Mouse (Mus musculus): Measurements from ENCODE around the gene Ttn. TPM values are rescaled to one million over a fixed set of nuclear protein-coding genes. Genes with fewer than 3 reads are reported as not detected.

The Ttn gene
- total and polyA plus RNA-seq, 3 experiments = under 0.01 to 0.03 TPM; not detected in 1

GRCm38 (mm10) chr2:76673472-76674081, 308.8 kb downstream of the Ttn start:
- DNase-seq (ENCODE audit: low read depth, low spot score) = peak; percentile 87
- Histone ChIP-seq H3K9me3 (replicated peaks; ENCODE audit: insufficient read depth, low read length) (no peaks in the 10 kb centered on the region), H3K4me3 (ENCODE audit: control insufficient read depth in 1 of 2, insufficient read depth in 1 of 2, low read depth in 2 of 2, low read length in 2 of 2) (peak overlapping the region; percentile 68 to 94), H3K27ac (ENCODE audit: control insufficient read depth, low read depth, low read length) (peak overlapping the region; percentile 86), H3K27me3 (ENCODE audit: control insufficient read depth in 1 of 2, insufficient read depth in 2 of 2, low read length in 2 of 2) (no peaks in the 10 kb centered on the region), H3K9ac (ENCODE audit: control insufficient read depth, low read depth, low read length, poor library complexity, severe bottlenecking) (peak overlapping the region; percentile 79), H3K36me3 (ENCODE audit: control insufficient read depth in 1 of 2, insufficient read depth in 2 of 2, low read length in 2 of 2) (peaks cover 0 to 29% of the 10 kb centered on the region in 2 experiments; a peak in 3 of 4 replicates), H3K79me2 (ENCODE audit: control insufficient read depth, insufficient read depth, low read length, poor library complexity) (peaks cover 33% of the 10 kb centered on the region), H3K4me1 (ENCODE audit: control insufficient read depth in 1 of 2, insufficient read depth in 2 of 2, low read length in 2 of 2) (peaks cover 4 to 16% of the 10 kb centered on the region in 2 experiments; a peak in 3 of 4 replicates)
- TF ChIP-seq TCF12 (IDR thresholded peaks at IDR 0.05; ENCODE audit: low read depth, low read length) (no peak), UBTF (IDR thresholded peaks at IDR 0.05; ENCODE audit: borderline replicate concordance, insufficient read depth, low read depth, low read length) (no peak), CTCF (IDR thresholded peaks at IDR 0.05 in 2 of 3, conservative IDR thresholded peaks at IDR 0.05 in 1 of 3; ENCODE audit: control insufficient read depth in 1 of 3, insufficient read depth in 1 of 3, low read depth in 2 of 3, low read length in 3 of 3, poor library complexity in 1 of 3, severe bottlenecking in 1 of 3) (peak; percentile 21 to 56 (median 32); a peak in 5 of 6 replicates), ETS1 (IDR thresholded peaks at IDR 0.05; ENCODE audit: low read depth, low read length) (0 out of 2 replicates have a peak, but pooled peaks have one; percentile 2), MYB (IDR thresholded peaks at IDR 0.05; ENCODE audit: low read depth, low read length) (0 out of 2 replicates have a peak, but pooled peaks have one; percentile 30), EP300 (IDR thresholded peaks at IDR 0.05; ENCODE audit: low read depth in 1 of 2, low read length in 2 of 2) (no peak; a peak in 1 of 4 replicates), POLR2AphosphoS2 (IDR thresholded peaks at IDR 0.05; ENCODE audit: low read length) (no peak), SIN3A (IDR thresholded peaks at IDR 0.05; ENCODE audit: low read length) (0 out of 2 replicates have a peak, but pooled peaks have one; percentile 51), SMC3 (IDR thresholded peaks at IDR 0.05; ENCODE audit: low read depth, low read length) (0 out of 2 replicates have a peak, but pooled peaks have one; percentile 19), HCFC1 (IDR thresholded peaks at IDR 0.05; ENCODE audit: low read depth, low read length) (peak; percentile 22; the same call in 1 of the 2 replicates), MAX (IDR thresholded peaks at IDR 0.05; ENCODE audit: low read length) (no peak), RAD21 (IDR thresholded peaks at IDR 0.05; ENCODE audit: low read depth, low read length) (peak; percentile 13), ELF1 (IDR thresholded peaks at IDR 0.05; ENCODE audit: low read depth, low read length) (0 out of 2 replicates have a peak, but pooled peaks have one; percentile 8), MYC (IDR thresholded peaks at IDR 0.05; ENCODE audit: low read depth, low read length) (peak; percentile 30; the same call in 1 of the 2 replicates), ZNF384 (IDR thresholded peaks at IDR 0.05; ENCODE audit: low read depth, low read length) (peak; percentile 99)

DNA sequence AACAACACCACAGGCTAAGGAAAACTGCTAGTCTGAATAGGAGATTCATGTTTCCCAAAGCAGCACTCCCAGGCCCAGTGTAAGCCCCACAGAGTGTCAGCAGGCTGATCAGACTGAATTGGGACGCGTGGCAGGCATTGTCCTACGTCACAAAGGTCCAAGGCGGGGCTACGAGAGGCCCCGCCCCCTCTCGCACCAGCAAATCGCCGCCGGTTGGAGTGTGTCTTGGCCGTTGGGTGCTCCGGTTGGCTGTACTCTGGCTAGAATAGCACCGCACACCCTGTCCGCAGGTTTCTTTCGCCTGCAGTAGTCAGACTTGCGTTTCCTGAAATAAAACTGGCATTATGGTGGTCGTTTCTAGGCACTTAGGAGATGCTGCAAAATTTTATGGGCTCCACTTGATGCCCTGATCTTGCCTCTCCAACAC, 309.4 kb downstream of the Ttn start, which contains the start of gene Fkbp7:
Gene Fkbp7, minus strand, starts transcription at position 151 of the 427 bp plus-strand sequence.
- H3K27ac ChIP-seq (ENCODE audit: control insufficient read depth, low read depth, low read length) = peak within 1 kb of the TSS; percentile 86
- peak; percentile 95 for DNase-seq (ENCODE audit: low read depth, low spot score)
- no peaks in the 10 kb centered on the region for H3K9me3 ChIP-seq (replicated peaks; ENCODE audit: insufficient read depth, low read length)
- H3K36me3 ChIP-seq (ENCODE audit: control insufficient read depth in 1 of 2, insufficient read depth in 2 of 2, low read length in 2 of 2) = peaks cover 0 to 29% of the 10 kb centered on the region in 2 experiments; a peak in 3 of 4 replicates
- H3K4me1 ChIP-seq (ENCODE audit: control insufficient read depth in 1 of 2, insufficient read depth in 2 of 2, low read length in 2 of 2) = peaks cover 4 to 16% of the 10 kb centered on the region in 2 experiments; a peak in 3 of 4 replicates
- peak within 1 kb of the TSS; percentile 79 for H3K9ac ChIP-seq (ENCODE audit: control insufficient read depth, low read depth, low read length, poor library complexity, severe bottlenecking)
- peak within 1 kb of the TSS; percentile 83 to 94 for H3K4me3 ChIP-seq (ENCODE audit: control insufficient read depth in 1 of 2, insufficient read depth in 1 of 2, low read depth in 2 of 2, low read length in 2 of 2)
- H3K27me3 ChIP-seq (ENCODE audit: control insufficient read depth in 1 of 2, insufficient read depth in 2 of 2, low read length in 2 of 2) = no peaks in the 10 kb centered on the region
- peaks cover 27% of the 10 kb centered on the region for H3K79me2 ChIP-seq (ENCODE audit: control insufficient read depth, insufficient read depth, low read length, poor library complexity)
- TF ChIP-seq NRF1 (IDR thresholded peaks at IDR 0.05; ENCODE audit: insufficient read depth, low read depth, low read length, poor library complexity, severe bottlenecking) (no peak), SMC3 (IDR thresholded peaks at IDR 0.05; ENCODE audit: low read depth, low read length) (no peak), MXI1 (IDR thresholded peaks at IDR 0.05; ENCODE audit: low read depth, low read length) (peak; percentile 87), ZMIZ1 (IDR thresholded peaks at IDR 0.05; ENCODE audit: low read depth, low read length) (peak; percentile 54; the same call in 1 of the 2 replicates), ETS1 (IDR thresholded peaks at IDR 0.05; ENCODE audit: low read depth, low read length) (no peak), POLR2A (IDR thresholded peaks at IDR 0.05; ENCODE audit: control insufficient read depth in 1 of 2, insufficient read depth in 1 of 2, low read depth in 1 of 2, low read length in 2 of 2, poor library complexity in 1 of 2) (peak; percentile 20 to 92; a peak in 3 of 4 replicates), CHD2 (IDR thresholded peaks at IDR 0.05; ENCODE audit: low read length) (no peak), POLR2AphosphoS2 (IDR thresholded peaks at IDR 0.05; ENCODE audit: low read length) (peak; percentile 79; the same call in 1 of the 2 replicates), MYB (IDR thresholded peaks at IDR 0.05; ENCODE audit: low read depth, low read length) (no peak), HCFC1 (IDR thresholded peaks at IDR 0.05; ENCODE audit: low read depth, low read length) (peak; percentile 31; the same call in 1 of the 2 replicates), RCOR1 (IDR thresholded peaks at IDR 0.05; ENCODE audit: low read depth, low read length) (no peak), MYC (IDR thresholded peaks at IDR 0.05; ENCODE audit: low read depth, low read length) (peak; percentile 48; the same call in 1 of the 2 replicates), ZNF384 (IDR thresholded peaks at IDR 0.05; ENCODE audit: low read depth, low read length) (no peak), TAL1 (IDR thresholded peaks at IDR 0.05; ENCODE audit: low read length) (no peak), MEF2A (IDR thresholded peaks at IDR 0.05; ENCODE audit: extremely low read depth, insufficient replicate concordance, low read depth, low read length, poor library complexity, severe bottlenecking) (no peak), NELFE (IDR thresholded peaks at IDR 0.05; ENCODE audit: low read depth, low read length) (peak; percentile 72), USF2 (IDR thresholded peaks at IDR 0.05; ENCODE audit: borderline replicate concordance in 1 of 2, insufficient read depth in 1 of 2, low read depth in 1 of 2, low read length in 2 of 2) (no peak), CTCF (IDR thresholded peaks at IDR 0.05 in 2 of 3, conservative IDR thresholded peaks at IDR 0.05 in 1 of 3; ENCODE audit: control insufficient read depth in 1 of 3, insufficient read depth in 1 of 3, low read depth in 2 of 3, low read length in 3 of 3, poor library complexity in 1 of 3, severe bottlenecking in 1 of 3) (no peak), GATA1 (IDR thresholded peaks at IDR 0.05; ENCODE audit: low read depth, low read length) (no peak), UBTF (IDR thresholded peaks at IDR 0.05; ENCODE audit: borderline replicate concordance, insufficient read depth, low read depth, low read length) (no peak)

Data from MEL (cell line).